ENCODE assay signal across 8 mouse cellular contexts in genomic region chr6:97311599-97312544, GRCm38 (mm10). TPM values are rescaled to one million over a fixed set of nuclear protein-coding genes. Genes with fewer than 3 reads are reported as not detected.
DNase-seq lines count a peak whose midpoint lies in the region; ATAC-seq lines count a peak whose summit lies in the region.

No protein-coding gene starts in this region.

- H3K27ac ChIP-seq in forebrain, embryonic 10.5 days = peak overlapping the region; percentile 79
- H3K27ac ChIP-seq in stomach, embryonic 16.5 days (ENCODE audit: low read length) = peak overlapping the region; percentile 91

- peak overlapping the region; percentile 82 for H3K4me2 ChIP-seq in stomach, embryonic 16.5 days (ENCODE audit: low read depth, low read length)

- H3K4me1 ChIP-seq in forebrain, embryonic 10.5 days = peaks cover 58% of the 10 kb centered on the region
- 0 out of 2 replicates have a peak, but pooled peaks cover 10% of the 10 kb centered on the region for H3K4me1 ChIP-seq in stomach, embryonic 16.5 days (ENCODE audit: control insufficient read depth, insufficient read depth, low read length)

- peak; percentile 22 to 36 for DNase-seq in B cell, adult 2 months
- DNase-seq in ZHBTc4 (ENCODE audit: low read depth, low spot score) = peak; percentile 70
- peak; percentile 67 for DNase-seq in forebrain, embryonic 10.5 days (ENCODE audit: extremely low spot score, low spot score)
- peak; percentile 53 to 62 for DNase-seq in heart, postnatal 36 days
- peak; percentile 82 to 88 for DNase-seq in kidney, postnatal 4 days
- peak; percentile 72 for DNase-seq in mesoderm, embryonic 11.5 days (ENCODE audit: low read depth, low spot score)
- DNase-seq in layer of hippocampus, adult 9-11 months = no peak

- peak overlapping the region; percentile 58 for H3K4me3 ChIP-seq in forebrain, embryonic 10.5 days
- peak overlapping the region; percentile 55 for H3K4me3 ChIP-seq in stomach, embryonic 16.5 days (replicated peaks; ENCODE audit: low read length)

- intact Hi-C loops in heart, postnatal 36 days (cut with DNase I) = loop anchor here (5.0 kb wide), 1 partner anchor 35 kb away; no protein-coding TSS in a partner anchor

- peaks cover 17% of the 10 kb centered on the region for H3K36me3 ChIP-seq in forebrain, embryonic 10.5 days (replicated peaks)
- H3K36me3 ChIP-seq in stomach, embryonic 16.5 days (ENCODE audit: control insufficient read depth, insufficient read depth, low read length) = no peaks in the 10 kb centered on the region

- H3K9me3 ChIP-seq in forebrain, embryonic 10.5 days = no peaks in the 10 kb centered on the region
- H3K9me3 ChIP-seq in stomach, embryonic 16.5 days (replicated peaks; ENCODE audit: control insufficient read depth, low read length) = no peaks in the 10 kb centered on the region

- peak overlapping the region; percentile 73 for H3K9ac ChIP-seq in stomach, embryonic 16.5 days (ENCODE audit: low read length)

- peaks cover 13% of the 10 kb centered on the region; the same call in 1 of the 2 replicates for H3K27me3 ChIP-seq in forebrain, embryonic 10.5 days (ENCODE audit: poor library complexity, severe bottlenecking)
- no peaks in the 10 kb centered on the region for H3K27me3 ChIP-seq in stomach, embryonic 16.5 days (ENCODE audit: control insufficient read depth, insufficient read depth, low read length)

- WGBS in forebrain, embryonic 10.5 days = 2% methylated on average over 33 of the region's 33 CpGs
- WGBS in stomach, embryonic 16.5 days = 2% methylated on average over 33 of the region's 33 CpGs

- ATAC-seq in stomach, embryonic 16.5 days (ENCODE audit: insufficient read depth, low FRiP score) = peak; percentile 88

RNA-seq across cellular contexts. Expression of gene Lmod3, which starts 59.3 kb away (rescaled TPM):
- not detected in 2 replicates for polyA plus RNA-seq in forebrain, embryonic 10.5 days (2016; fragmentation: Nextera tagmentation; extraction: Ambion mirVana)
- 10 to 100 TPM; 57.6 to 64.6 TPM for total RNA-seq in heart, postnatal 36 days (2021)
- 0.10 and 4.4 TPM in 2 replicates for polyA plus RNA-seq in stomach, embryonic 16.5 days (2015; fragmentation: Nextera tagmentation; extraction: Ambion mirVana)
